Mouse (Mus musculus): ENCODE measurements at regions not wholly inside any gene's neighbourhood (a gene's known extent, or its start where the extent isn't known, plus 50 kb on each side); places are given as distances from the start of the nearest gene placed in this dataset.

DNA sequence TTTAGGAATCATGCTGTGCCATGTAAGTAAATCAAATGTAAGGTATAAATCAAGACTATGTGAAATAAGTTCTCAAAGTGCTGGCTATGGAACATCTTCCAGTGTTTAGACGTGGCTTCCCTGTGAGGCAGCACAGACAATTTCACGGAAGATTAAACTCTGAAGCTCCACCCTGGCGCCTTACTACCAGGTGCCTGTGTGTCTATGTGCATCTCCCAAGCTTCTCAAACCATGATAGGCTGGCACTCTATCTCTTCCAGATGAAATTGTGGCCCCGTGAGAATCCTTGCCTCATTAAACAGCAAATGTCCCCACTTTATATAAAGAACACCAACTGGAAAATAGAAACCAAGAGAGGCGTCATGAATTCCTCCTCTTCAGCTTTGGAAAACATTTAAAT is 511.4 kb upstream of the Hsf2 start:
- no peak for TF ChIP-seq EP300 (IDR thresholded peaks at IDR 0.05; ENCODE audit: low read depth)
- no peak for TF ChIP-seq CTCF (IDR thresholded peaks at IDR 0.05; ENCODE audit: low read depth)
